Mouse (Mus musculus): ENCODE data around the gene Mtch1. TPM values are rescaled to one million over a fixed set of nuclear protein-coding genes. Genes with fewer than 3 reads are reported as not detected.
A peak's percentile ranks its signal among the peaks of the same experiment; 100 is the strongest.

The Mtch1 gene
- polyA plus RNA-seq, 1 experiment from 2014 or later, result 59.4 TPM

- Histone ChIP-seq H3K9me3 (replicated peaks) (no peaks in the 10 kb centered on the region), H3K4me1 (replicated peaks) (peaks cover 5% of the 10 kb centered on the region; the same call in 1 of the 2 replicates), H3K4me2 (no peak overlapping the region), H3K4me3 (replicated peaks) (no peak overlapping the region), H3K36me3 (replicated peaks) (peaks cover 60% of the 10 kb centered on the region), H3K27ac (replicated peaks) (no peak overlapping the region), H3K27me3 (peaks cover 6% of the 10 kb centered on the region), H3K9ac (no peak overlapping the region)
- 66% methylated on average over 4 of the region's 4 CpGs for WGBS (ENCODE audit: insufficient replicate concordance)
- no peak for ATAC-seq (ENCODE audit: insufficient read depth)
Observed at GRCm38 (mm10) chr17:29332186-29332685, 15.5 kb downstream of the Mtch1 start.

GRCm38 (mm10) chr17:29330671-29331410 lies 16.9 kb downstream of the Mtch1 start:
- H3K4me3 ChIP-seq (replicated peaks), result no peak overlapping the region
- H3K27ac ChIP-seq (replicated peaks), result no peak overlapping the region
- no peaks in the 10 kb centered on the region for H3K9me3 ChIP-seq (replicated peaks)
- WGBS (ENCODE audit: insufficient replicate concordance), result 36% methylated on average over 5 of the region's 5 CpGs
- H3K9ac ChIP-seq, result no peak overlapping the region
- no peak overlapping the region for H3K4me2 ChIP-seq
- ATAC-seq (ENCODE audit: insufficient read depth), result no peak
- peaks cover 20% of the 10 kb centered on the region for H3K27me3 ChIP-seq
- peaks cover 5% of the 10 kb centered on the region; the same call in 1 of the 2 replicates for H3K4me1 ChIP-seq (replicated peaks)
- H3K36me3 ChIP-seq (replicated peaks), result peaks cover 46% of the 10 kb centered on the region

- ATAC-seq (ENCODE audit: insufficient read depth), result no peak
- Histone ChIP-seq H3K27me3 (peaks cover 22% of the 10 kb centered on the region), H3K9ac (no peak overlapping the region), H3K27ac (replicated peaks) (no peak overlapping the region), H3K4me2 (no peak overlapping the region), H3K9me3 (replicated peaks) (no peaks in the 10 kb centered on the region), H3K4me3 (replicated peaks) (no peak overlapping the region), H3K36me3 (replicated peaks) (peaks cover 41% of the 10 kb centered on the region), H3K4me1 (replicated peaks) (peaks cover 5% of the 10 kb centered on the region; the same call in 1 of the 2 replicates)
- WGBS (ENCODE audit: insufficient replicate concordance), result 67% methylated on average over 3 of the region's 3 CpGs
Observed at GRCm38 (mm10) chr17:29330221-29330620, 17.5 kb downstream of the Mtch1 start.

GRCm38 (mm10) chr17:29327691-29328090 lies 20.0 kb downstream of the Mtch1 start:
- Histone ChIP-seq H3K36me3 (replicated peaks) (peaks cover 21% of the 10 kb centered on the region), H3K9me3 (replicated peaks) (no peaks in the 10 kb centered on the region), H3K4me1 (replicated peaks) (peaks cover 8% of the 10 kb centered on the region), H3K4me3 (replicated peaks) (no peak overlapping the region), H3K9ac (no peak overlapping the region), H3K27ac (replicated peaks) (no peak overlapping the region), H3K27me3 (peaks cover 27% of the 10 kb centered on the region), H3K4me2 (no peak overlapping the region)
- 79% methylated on average over 9 of the region's 9 CpGs for WGBS (ENCODE audit: insufficient replicate concordance)
- no peak for ATAC-seq (ENCODE audit: insufficient read depth)

- Histone ChIP-seq H3K4me1 (replicated peaks) (peaks cover 14% of the 10 kb centered on the region), H3K9ac (no peak overlapping the region), H3K4me2 (no peak overlapping the region), H3K27ac (replicated peaks) (no peak overlapping the region), H3K27me3 (peaks cover 36% of the 10 kb centered on the region), H3K4me3 (replicated peaks) (no peak overlapping the region), H3K36me3 (replicated peaks) (peaks cover 13% of the 10 kb centered on the region; the same call in 1 of the 2 replicates), H3K9me3 (replicated peaks) (no peaks in the 10 kb centered on the region)
- WGBS (ENCODE audit: insufficient replicate concordance), result 37% methylated on average over 52 of the region's 52 CpGs
- ATAC-seq (ENCODE audit: insufficient read depth), result no peak
Observed at GRCm38 (mm10) chr17:29326531-29327529, 20.9 kb downstream of the Mtch1 start.

GRCm38 (mm10) chr17:29325831-29326230 lies 21.9 kb downstream of the Mtch1 start:
- Histone ChIP-seq H3K4me3 (replicated peaks) (no peak overlapping the region), H3K9ac (no peak overlapping the region), H3K4me1 (replicated peaks) (peaks cover 9% of the 10 kb centered on the region), H3K36me3 (replicated peaks) (0 out of 2 replicates have a peak, but pooled peaks cover 5% of the 10 kb centered on the region), H3K27ac (replicated peaks) (no peak overlapping the region), H3K4me2 (no peak overlapping the region), H3K9me3 (replicated peaks) (no peaks in the 10 kb centered on the region), H3K27me3 (peaks cover 46% of the 10 kb centered on the region)
- WGBS (ENCODE audit: insufficient replicate concordance), result 70% methylated on average over 13 of the region's 13 CpGs
- ATAC-seq (ENCODE audit: insufficient read depth), result no peak

- H3K4me2 ChIP-seq, result no peak overlapping the region
- no peak overlapping the region for H3K27ac ChIP-seq (replicated peaks)
- H3K4me1 ChIP-seq (replicated peaks), result peaks cover 28% of the 10 kb centered on the region
- peaks cover 65% of the 10 kb centered on the region for H3K27me3 ChIP-seq
- H3K36me3 ChIP-seq (replicated peaks), result no peaks in the 10 kb centered on the region
- WGBS (ENCODE audit: insufficient replicate concordance), result 33% methylated on average over 3 of the region's 3 CpGs
- H3K4me3 ChIP-seq (replicated peaks), result no peak overlapping the region
- no peak overlapping the region for H3K9ac ChIP-seq
- ATAC-seq (ENCODE audit: insufficient read depth), result no peak
- no peaks in the 10 kb centered on the region for H3K9me3 ChIP-seq (replicated peaks)
Observed at GRCm38 (mm10) chr17:29323625-29324024, 24.1 kb downstream of the Mtch1 start.

GRCm38 (mm10) chr17:29322603-29322962 lies 25.2 kb downstream of the Mtch1 start:
- H3K4me1 ChIP-seq (replicated peaks), result peaks cover 28% of the 10 kb centered on the region
- peak overlapping the region; percentile 15; the same call in 1 of the 2 replicates for H3K4me2 ChIP-seq
- H3K36me3 ChIP-seq (replicated peaks), result no peaks in the 10 kb centered on the region
- ATAC-seq (ENCODE audit: insufficient read depth), result 0 out of 2 replicates have a peak, but pooled peaks have one; percentile 22
- no peak overlapping the region for H3K4me3 ChIP-seq (replicated peaks)
- no peak overlapping the region for H3K9ac ChIP-seq
- H3K9me3 ChIP-seq (replicated peaks), result no peaks in the 10 kb centered on the region
- H3K27ac ChIP-seq (replicated peaks), result no peak overlapping the region
- 48% methylated on average over 18 of the region's 18 CpGs for WGBS (ENCODE audit: insufficient replicate concordance)
- H3K27me3 ChIP-seq, result peaks cover 63% of the 10 kb centered on the region

GRCm38 (mm10) chr17:29321765-29322602 lies 25.8 kb downstream of the Mtch1 start:
- H3K27me3 ChIP-seq, result peaks cover 57% of the 10 kb centered on the region
- no peaks in the 10 kb centered on the region for H3K9me3 ChIP-seq (replicated peaks)
- no peak overlapping the region for H3K4me3 ChIP-seq (replicated peaks)
- no peak overlapping the region for H3K27ac ChIP-seq (replicated peaks)
- no peak overlapping the region for H3K9ac ChIP-seq
- 0 out of 2 replicates have a peak, but pooled peaks have one; percentile 37 for ATAC-seq (ENCODE audit: insufficient read depth)
- H3K4me1 ChIP-seq (replicated peaks), result peaks cover 28% of the 10 kb centered on the region
- WGBS (ENCODE audit: insufficient replicate concordance), result 61% methylated on average over 41 of the region's 41 CpGs
- H3K4me2 ChIP-seq, result peak overlapping the region; percentile 15; the same call in 1 of the 2 replicates
- no peaks in the 10 kb centered on the region for H3K36me3 ChIP-seq (replicated peaks)

GRCm38 (mm10) chr17:29319881-29320639 lies 27.7 kb downstream of the Mtch1 start:
- Histone ChIP-seq H3K9ac (no peak overlapping the region), H3K27me3 (peaks cover 43% of the 10 kb centered on the region), H3K36me3 (replicated peaks) (no peaks in the 10 kb centered on the region), H3K4me2 (peak overlapping the region; percentile 18; the same call in 1 of the 2 replicates), H3K9me3 (replicated peaks) (no peaks in the 10 kb centered on the region), H3K27ac (replicated peaks) (no peak overlapping the region), H3K4me3 (replicated peaks) (peak overlapping the region; percentile 25), H3K4me1 (replicated peaks) (peaks cover 31% of the 10 kb centered on the region)
- ATAC-seq (ENCODE audit: insufficient read depth), result no peak
- 37% methylated on average over 8 of the region's 8 CpGs for WGBS (ENCODE audit: insufficient replicate concordance)

All from liver, embryonic 15.5 days (tissue).